Comparison of ENCODE assay signal across 8 mouse cellular contexts in genomic region chr11:120240206-120240605, GRCm38 (mm10). TPM values are rescaled to one million over a fixed set of nuclear protein-coding genes. Genes with fewer than 3 reads are reported as not detected.
DNase-seq lines count a peak whose midpoint lies in the region; ATAC-seq lines count a peak whose summit lies in the region.

No protein-coding gene starts in this region.

- H3K4me3 ChIP-seq in hindbrain, embryonic 13.5 days = peak overlapping the region; percentile 95
- peak overlapping the region; percentile 22; the same call in 1 of the 2 replicates for H3K4me3 ChIP-seq in stomach, embryonic 15.5 days (replicated peaks)

- H3K27ac ChIP-seq in hindbrain, embryonic 13.5 days = peak overlapping the region; percentile 100
- peak overlapping the region; percentile 86 for H3K27ac ChIP-seq in stomach, embryonic 15.5 days

- H3K4me2 ChIP-seq in hindbrain, embryonic 13.5 days = peak overlapping the region; percentile 99
- H3K4me2 ChIP-seq in stomach, embryonic 15.5 days = peak overlapping the region; percentile 94

- no peaks in the 10 kb centered on the region for H3K9me3 ChIP-seq in hindbrain, embryonic 13.5 days
- H3K9me3 ChIP-seq in stomach, embryonic 15.5 days = no peaks in the 10 kb centered on the region

- peaks cover 8% of the 10 kb centered on the region for H3K36me3 ChIP-seq in hindbrain, embryonic 13.5 days
- H3K36me3 ChIP-seq in stomach, embryonic 15.5 days = no peaks in the 10 kb centered on the region

- DNase-seq in R1 (ENCODE audit: low read depth, low spot score) = peak; percentile 97
- peak; percentile 94 to 98 for DNase-seq in cerebellum, postnatal 10 days
- peak; percentile 67 to 77 for DNase-seq in frontal cortex, postnatal 36 days (ENCODE audit: low spot score in 2 of 2)
- DNase-seq in layer of hippocampus, postnatal 36 days = peak; percentile 79 to 80
- peak; percentile 85 for DNase-seq in lung, postnatal 36 days
- DNase-seq in thymus, postnatal 36 days = no peak

- WGBS in hindbrain, embryonic 13.5 days = 0% methylated on average over 10 of the region's 10 CpGs
- WGBS in stomach, embryonic 15.5 days = 5% methylated on average over 10 of the region's 10 CpGs

- peak overlapping the region; percentile 100 for H3K9ac ChIP-seq in hindbrain, embryonic 13.5 days
- H3K9ac ChIP-seq in stomach, embryonic 15.5 days = peak overlapping the region; percentile 12; the same call in 1 of the 2 replicates

- H3K4me1 ChIP-seq in hindbrain, embryonic 13.5 days (replicated peaks) = peaks cover 70% of the 10 kb centered on the region
- H3K4me1 ChIP-seq in stomach, embryonic 15.5 days = peaks cover 61% of the 10 kb centered on the region

- H3K27me3 ChIP-seq in hindbrain, embryonic 13.5 days = no peaks in the 10 kb centered on the region
- no peaks in the 10 kb centered on the region for H3K27me3 ChIP-seq in stomach, embryonic 15.5 days (replicated peaks)

- ATAC-seq in hindbrain, embryonic 13.5 days (ENCODE audit: low FRiP score) = peak; percentile 41
- peak; percentile 41; the same call in 1 of the 2 replicates for ATAC-seq in stomach, embryonic 15.5 days (ENCODE audit: insufficient read depth, low FRiP score, low read depth)

RNA-seq across cellular contexts. Expression of gene Bahcc1, which starts 7.5 kb away (rescaled TPM):
- 13.6 and 17.0 TPM in 2 replicates for polyA plus RNA-seq in hindbrain, embryonic 13.5 days (2015; fragmentation: Nextera tagmentation; extraction: Ambion mirVana)
- 10 to 100 TPM; 19.6 to 20.0 TPM for total RNA-seq in layer of hippocampus, postnatal 36 days (2021)
- polyA plus RNA-seq in stomach, embryonic 15.5 days (2015; fragmentation: Nextera tagmentation; extraction: Ambion mirVana) = 7.2 and 7.9 TPM in 2 replicates

Comparison
In these comparisons a context has a peak if more than half of its experiments do, and no peak if none do; other contexts are left out.
1. DNase-seq: peak in R1 (single experiment), cerebellum, postnatal 10 days (2 of 2), frontal cortex, postnatal 36 days (2 of 2), layer of hippocampus, postnatal 36 days (2 of 2) and lung, postnatal 36 days (single experiment); none in thymus, postnatal 36 days (0 of 2).